Mouse (Mus musculus): ENCODE data around the gene Arhgap10. TPM values are rescaled to one million over a fixed set of nuclear protein-coding genes. Genes with fewer than 3 reads are reported as not detected.

Gene Arhgap10
- total and polyA plus RNA-seq, 2 experiments from 2014 or later: 3.3 to 4.5 TPM

DNA sequence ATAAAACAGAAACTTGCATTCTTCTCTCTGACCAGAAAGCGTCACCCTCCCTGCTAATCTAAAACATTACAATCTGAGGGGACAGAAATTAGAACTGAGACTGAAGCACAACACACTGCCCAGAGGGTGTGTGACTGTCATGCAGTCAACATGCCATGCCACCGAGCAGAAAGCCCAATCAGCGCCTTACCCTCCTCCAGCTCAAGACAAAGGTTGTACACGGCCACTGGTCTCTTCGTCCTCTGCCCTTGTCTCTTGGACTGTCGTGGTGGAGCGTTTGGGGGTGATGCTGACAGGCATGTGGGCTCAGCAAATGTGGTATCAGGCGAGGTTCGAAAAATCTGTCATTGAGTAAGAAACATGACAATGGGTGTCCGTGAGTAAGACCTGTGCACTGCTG, 207.2 kb downstream of the Arhgap10 start:
- Histone ChIP-seq H3K4me1 (ENCODE audit: insufficient read depth) (no peaks in the 10 kb centered on the region), H3K9me3 (ENCODE audit: low read length) (no peaks in the 10 kb centered on the region), H3K9ac (no peak overlapping the region), H3K4me3 (ENCODE audit: low read depth, low read length) (no peak overlapping the region), H3K4me2 (ENCODE audit: low read depth) (no peak overlapping the region), H3K27ac (ENCODE audit: low read depth, low read length) (no peak overlapping the region), H3K27me3 (ENCODE audit: insufficient read depth, low read length) (no peaks in the 10 kb centered on the region), H3K36me3 (ENCODE audit: insufficient read depth) (no peaks in the 10 kb centered on the region)
- TF ChIP-seq CTCF (IDR thresholded peaks at IDR 0.05; ENCODE audit: low read depth): no peak
- WGBS: 82% methylated on average over 10 of the region's 10 CpGs
- no peak for DNase-seq
- no peak for ATAC-seq

DNA sequence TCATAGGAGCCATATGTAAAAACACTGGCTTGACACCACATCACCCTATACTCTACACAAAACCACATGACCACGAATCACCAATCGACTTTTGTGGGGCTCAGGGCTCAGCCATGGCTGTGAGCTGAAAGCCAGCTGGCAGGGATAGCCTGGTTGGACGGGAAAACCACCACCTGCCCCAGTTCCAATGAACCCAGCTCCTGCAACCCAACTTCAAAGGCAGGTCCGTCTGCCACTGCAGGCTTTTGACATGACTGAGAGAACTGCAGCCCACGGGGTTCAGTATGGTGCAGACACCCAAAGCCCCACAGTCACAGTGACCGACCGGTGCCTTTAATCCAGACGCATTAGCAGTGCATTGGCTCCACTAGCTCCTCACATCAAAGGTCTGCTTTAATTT, 207.7 kb downstream of the Arhgap10 start:
- WGBS: 73% methylated on average over 8 of the region's 8 CpGs

DNA sequence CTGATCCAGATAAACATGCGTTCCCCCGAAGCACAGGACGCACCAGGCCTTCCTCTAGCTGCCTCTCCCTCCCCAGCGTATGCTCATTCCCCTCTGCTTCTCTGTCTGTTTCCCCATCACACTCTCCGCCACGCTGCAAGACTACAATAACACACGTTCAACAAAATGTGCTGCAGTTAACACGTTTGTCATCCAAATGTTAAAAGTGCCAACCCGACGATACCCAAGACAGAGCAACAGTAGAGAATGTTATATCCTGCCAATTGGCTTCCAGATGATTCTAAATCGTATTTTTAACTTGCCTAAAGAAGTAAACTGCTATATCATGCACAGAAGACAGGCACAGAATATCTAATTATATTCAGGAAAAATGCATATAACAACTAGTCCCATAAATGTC, 223.2 kb downstream of the Arhgap10 start:
- H3K36me3 ChIP-seq (ENCODE audit: insufficient read depth): no peaks in the 10 kb centered on the region
- H3K4me3 ChIP-seq (ENCODE audit: low read depth, low read length): no peak overlapping the region
- H3K4me1 ChIP-seq (ENCODE audit: insufficient read depth): no peaks in the 10 kb centered on the region
- no peak overlapping the region for H3K9ac ChIP-seq
- no peak for TF ChIP-seq CTCF (IDR thresholded peaks at IDR 0.05; ENCODE audit: low read depth)
- no peak overlapping the region for H3K4me2 ChIP-seq (ENCODE audit: low read depth)
- ATAC-seq (peak; percentile 90), DNase-seq (peak; percentile 73)
- WGBS: 60% methylated on average over 11 of the region's 11 CpGs
- no peaks in the 10 kb centered on the region for H3K27me3 ChIP-seq (ENCODE audit: insufficient read depth, low read length)
- no peaks in the 10 kb centered on the region for H3K9me3 ChIP-seq (ENCODE audit: low read length)
- no peak overlapping the region for H3K27ac ChIP-seq (ENCODE audit: low read depth, low read length)

More for the DNA sequence above, 207.7 kb downstream of the Arhgap10 start:
- H3K4me3 ChIP-seq (ENCODE audit: low read depth, low read length): no peak overlapping the region
- H3K36me3 ChIP-seq (ENCODE audit: insufficient read depth): no peaks in the 10 kb centered on the region
- DNase-seq (no peak), ATAC-seq (no peak)
- no peak for TF ChIP-seq CTCF (IDR thresholded peaks at IDR 0.05; ENCODE audit: low read depth)
- no peak overlapping the region for H3K27ac ChIP-seq (ENCODE audit: low read depth, low read length)
- no peaks in the 10 kb centered on the region for H3K4me1 ChIP-seq (ENCODE audit: insufficient read depth)
- H3K27me3 ChIP-seq (ENCODE audit: insufficient read depth, low read length): no peaks in the 10 kb centered on the region
- H3K9me3 ChIP-seq (ENCODE audit: low read length): no peaks in the 10 kb centered on the region
- H3K9ac ChIP-seq: no peak overlapping the region
- H3K4me2 ChIP-seq (ENCODE audit: low read depth): no peak overlapping the region

DNA sequence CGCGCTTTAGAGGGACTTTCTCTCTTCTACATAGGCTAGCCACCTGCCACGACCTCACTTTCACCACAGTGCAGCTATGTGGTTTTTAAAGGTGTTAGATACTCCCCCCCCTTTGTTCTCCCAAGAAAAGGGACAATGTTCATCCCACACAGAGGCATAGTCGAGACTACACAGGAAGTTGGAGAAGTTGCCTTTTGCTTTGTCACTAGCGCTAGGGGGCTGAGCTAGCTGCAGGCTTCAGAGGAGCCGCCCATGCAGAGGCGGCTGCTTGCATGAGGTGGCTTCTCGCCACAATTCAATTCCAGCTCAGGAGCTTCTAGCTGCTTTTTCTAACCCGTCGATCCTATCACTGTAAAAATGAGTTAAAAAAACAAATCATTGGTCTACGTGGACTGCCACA, 225.1 kb downstream of the Arhgap10 start:
- no peaks in the 10 kb centered on the region for H3K9me3 ChIP-seq (ENCODE audit: low read length)
- no peaks in the 10 kb centered on the region for H3K4me1 ChIP-seq (ENCODE audit: insufficient read depth)
- TF ChIP-seq CTCF (IDR thresholded peaks at IDR 0.05; ENCODE audit: low read depth): no peak
- no peaks in the 10 kb centered on the region for H3K36me3 ChIP-seq (ENCODE audit: insufficient read depth)
- no peak overlapping the region for H3K4me3 ChIP-seq (ENCODE audit: low read depth, low read length)
- WGBS: 50% methylated on average over 11 of the region's 11 CpGs
- no peak overlapping the region for H3K4me2 ChIP-seq (ENCODE audit: low read depth)
- ATAC-seq: no peak
- no peaks in the 10 kb centered on the region for H3K27me3 ChIP-seq (ENCODE audit: insufficient read depth, low read length)
- H3K27ac ChIP-seq (ENCODE audit: low read depth, low read length): no peak overlapping the region
- no peak overlapping the region for H3K9ac ChIP-seq
- peak; percentile 18 for DNase-seq

DNA sequence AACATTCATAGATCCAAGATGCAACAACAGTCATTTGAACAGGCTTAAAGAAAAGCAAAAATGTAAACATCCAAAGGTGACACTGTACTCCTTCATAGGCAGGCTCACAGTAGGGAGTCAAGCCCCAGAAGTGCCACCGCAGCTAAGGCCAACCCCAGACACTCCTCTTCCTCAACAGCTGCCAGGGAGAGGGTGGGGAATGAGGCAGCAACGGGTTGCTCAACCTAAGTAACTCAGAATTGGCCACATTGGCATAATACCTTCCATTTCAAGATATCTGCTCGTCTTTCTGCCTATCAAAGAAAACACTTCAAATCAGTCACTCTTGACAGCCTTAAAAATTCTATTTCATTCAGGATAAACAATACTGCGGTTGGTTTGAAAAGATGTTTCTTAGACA, 225.6 kb downstream of the Arhgap10 start:
- WGBS: 44% methylated on average over 4 of the region's 4 CpGs
- TF ChIP-seq CTCF (IDR thresholded peaks at IDR 0.05; ENCODE audit: low read depth): no peak
- ATAC-seq: peak; percentile 23; the same call in 1 of the 2 replicates

DNA sequence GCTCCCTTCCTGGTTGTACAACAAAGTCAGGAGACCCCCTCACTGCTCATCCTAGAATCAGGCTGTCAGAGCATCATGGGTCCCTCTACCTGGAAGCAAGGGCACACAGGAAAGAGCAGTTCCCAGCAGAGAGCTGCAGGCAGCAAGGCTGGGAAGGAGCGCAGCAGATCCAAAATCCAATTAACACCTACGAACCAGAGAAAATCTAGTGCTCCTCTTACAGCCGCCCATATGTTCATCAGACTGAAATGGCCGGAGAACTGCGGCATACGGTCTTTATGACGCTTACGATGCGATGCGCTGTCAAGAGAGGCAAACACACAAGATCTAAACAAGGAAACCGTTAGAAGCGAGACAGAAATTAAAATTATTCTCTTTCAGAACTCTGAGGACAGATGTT, 229.3 kb downstream of the Arhgap10 start:
- TF ChIP-seq CTCF (IDR thresholded peaks at IDR 0.05; ENCODE audit: low read depth): no peak
- Histone ChIP-seq H3K9me3 (ENCODE audit: low read length) (peaks cover 5% of the 10 kb centered on the region; the same call in 1 of the 2 replicates), H3K27ac (ENCODE audit: low read depth, low read length) (no peak overlapping the region), H3K4me1 (ENCODE audit: insufficient read depth) (no peaks in the 10 kb centered on the region), H3K4me2 (ENCODE audit: low read depth) (no peak overlapping the region), H3K4me3 (ENCODE audit: low read depth, low read length) (no peak overlapping the region), H3K9ac (no peak overlapping the region), H3K27me3 (ENCODE audit: insufficient read depth, low read length) (no peaks in the 10 kb centered on the region), H3K36me3 (ENCODE audit: insufficient read depth) (no peaks in the 10 kb centered on the region)
- ATAC-seq (peak; percentile 73), DNase-seq (peak; percentile 26)
- WGBS: 67% methylated on average over 12 of the region's 12 CpGs

More for the DNA sequence above, 225.6 kb downstream of the Arhgap10 start:
- H3K27ac ChIP-seq (ENCODE audit: low read depth, low read length): no peak overlapping the region
- H3K9me3 ChIP-seq (ENCODE audit: low read length): no peaks in the 10 kb centered on the region
- H3K4me3 ChIP-seq (ENCODE audit: low read depth, low read length): no peak overlapping the region
- H3K9ac ChIP-seq: no peak overlapping the region
- H3K27me3 ChIP-seq (ENCODE audit: insufficient read depth, low read length): no peaks in the 10 kb centered on the region
- H3K4me2 ChIP-seq (ENCODE audit: low read depth): no peak overlapping the region
- no peaks in the 10 kb centered on the region for H3K36me3 ChIP-seq (ENCODE audit: insufficient read depth)
- H3K4me1 ChIP-seq (ENCODE audit: insufficient read depth): no peaks in the 10 kb centered on the region
- no peak for DNase-seq

DNA sequence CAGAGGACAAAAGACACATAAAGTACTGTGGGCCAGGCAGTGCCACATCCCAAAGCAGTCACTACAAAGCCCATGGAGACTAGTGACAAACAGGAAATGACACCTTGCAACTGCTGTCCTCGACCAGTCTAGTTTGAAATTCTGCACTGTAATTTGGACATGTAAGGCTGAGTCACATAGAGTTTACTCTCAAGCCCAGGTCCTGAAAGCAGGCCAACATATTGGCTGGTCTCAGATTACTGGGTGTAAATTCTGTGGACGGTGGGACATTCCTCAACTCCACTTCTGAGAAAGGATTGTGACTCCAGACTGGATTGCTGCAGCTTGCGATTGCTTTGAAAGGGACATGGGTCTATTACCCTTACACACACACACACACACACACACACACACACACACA, 229.7 kb downstream of the Arhgap10 start:
- Histone ChIP-seq H3K36me3 (ENCODE audit: insufficient read depth) (no peaks in the 10 kb centered on the region), H3K9me3 (ENCODE audit: low read length) (peaks cover 5% of the 10 kb centered on the region; the same call in 1 of the 2 replicates), H3K4me3 (ENCODE audit: low read depth, low read length) (no peak overlapping the region), H3K4me2 (ENCODE audit: low read depth) (no peak overlapping the region), H3K27ac (ENCODE audit: low read depth, low read length) (no peak overlapping the region), H3K9ac (no peak overlapping the region), H3K4me1 (ENCODE audit: insufficient read depth) (no peaks in the 10 kb centered on the region), H3K27me3 (ENCODE audit: insufficient read depth, low read length) (no peaks in the 10 kb centered on the region)
- WGBS: 69% methylated on average over 3 of the region's 3 CpGs
- TF ChIP-seq CTCF (IDR thresholded peaks at IDR 0.05; ENCODE audit: low read depth): no peak
- ATAC-seq: no peak
- DNase-seq: no peak

Data from forebrain, postnatal 0 days (tissue).